Mouse (Mus musculus) bone marrow, adult 2 months (tissue): ENCODE measurements around the gene Cldn22. TPM values are rescaled to one million over a fixed set of nuclear protein-coding genes. Genes with fewer than 3 reads are reported as not detected.
"Not testable (repeated sequence)": the region's sequence is repeated elsewhere in the genome, so short reads cannot be mapped to it uniquely, and the experiment has no call there.

Experiments
- H3K27ac ChIP-seq: fragments of 200-500 bp; 2 replicates; pipeline ENCODE4 v1.5.1; 2012; ENCODE audit warnings: low read depth, mild to moderate bottlenecking, control low read depth, inconsistent platforms, low read length; ENCODE audit not compliant: control insufficient read depth, poor library complexity, insufficient read depth
- H3K4me1 ChIP-seq: fragments of 200-500 bp; 2 replicates; pipeline ENCODE4 v1.6.1; 2011; ENCODE audit warnings: low read length; ENCODE audit not compliant: control insufficient read depth, insufficient read depth
- H3K4me3 ChIP-seq: fragments of 200-500 bp; replicated peaks from 2 replicates; pipeline ENCODE3; 2011; ENCODE audit warnings: mild to moderate bottlenecking, low read depth, low read length, control low read depth; ENCODE audit not compliant: control insufficient read depth
- CTCF ChIP-seq: fragments of 200-500 bp; IDR thresholded peaks from 2 replicates; pipeline ENCODE4 v1.5.1; 2011; ENCODE audit warnings: low read length, control low read depth; ENCODE audit not compliant: control insufficient read depth, insufficient read depth
- POLR2A ChIP-seq: fragments of 200-500 bp; IDR thresholded peaks from 2 replicates; pipeline ENCODE4 v1.6.1; 2011; ENCODE audit warnings: low read depth, mild to moderate bottlenecking, control low read depth, low read length, borderline replicate concordance; ENCODE audit not compliant: control insufficient read depth
- WGBS: fragments of 180-500 bp; shearing (Covaris S2); methylation state at CpG from one replicate; pipeline ENCODE4 v1.1.7; 2018; 5-methylcytosine and 5-hydroxymethylcytosine counted together
- polyA plus RNA-seq: library from polyadenylated mRNA; stranded (reverse); fragments of >200 nt; gene quantifications from 2 replicates; pipeline ENCODE4 v1.2.4, GENCODE M21; 2011; ENCODE audit warnings: low replicate concordance; ENCODE audit not compliant: missing spikeins, insufficient read depth, insufficient read length

Gene Cldn22
- polyA plus RNA-seq, 1 experiment = not detected

DNA sequence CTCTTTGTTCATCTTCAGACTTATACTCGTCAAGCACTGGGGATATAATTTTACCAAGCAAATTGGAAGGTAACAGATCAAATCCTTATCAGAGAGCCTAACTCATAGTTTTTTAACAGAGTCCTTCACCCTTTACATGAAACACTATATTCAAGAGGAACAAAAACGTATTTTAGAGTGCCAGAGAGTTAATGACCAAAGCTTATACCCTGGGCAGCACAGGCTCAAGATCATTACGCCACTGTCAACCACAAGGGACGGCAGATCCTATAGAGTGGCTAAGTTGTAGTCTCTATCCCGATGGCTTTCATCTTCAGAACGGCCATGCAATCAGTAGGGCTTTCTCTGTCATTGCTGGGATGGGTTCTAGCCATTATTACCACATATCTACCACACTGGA, 2.4 kb upstream of the Cldn22 start, which contains the start of gene Cldn24:
Cldn24 (plus strand) TSS at position 301 of the 400 bp plus-strand sequence.
- TF ChIP-seq POLR2A = no peak
- no peak for TF ChIP-seq CTCF
- H3K4me1 ChIP-seq = no peaks in the 10 kb centered on the region
- H3K27ac ChIP-seq = no peak within 1 kb of the TSS
- no peak within 1 kb of the TSS for H3K4me3 ChIP-seq
- 74% methylated on average over 6 of the region's 6 CpGs for WGBS

- WGBS = 58% methylated on average over 7 of the region's 9 CpGs
Observed at GRCm38 (mm10) chr8:47822541-47822940, 1.7 kb upstream of the Cldn22 start.

DNA sequence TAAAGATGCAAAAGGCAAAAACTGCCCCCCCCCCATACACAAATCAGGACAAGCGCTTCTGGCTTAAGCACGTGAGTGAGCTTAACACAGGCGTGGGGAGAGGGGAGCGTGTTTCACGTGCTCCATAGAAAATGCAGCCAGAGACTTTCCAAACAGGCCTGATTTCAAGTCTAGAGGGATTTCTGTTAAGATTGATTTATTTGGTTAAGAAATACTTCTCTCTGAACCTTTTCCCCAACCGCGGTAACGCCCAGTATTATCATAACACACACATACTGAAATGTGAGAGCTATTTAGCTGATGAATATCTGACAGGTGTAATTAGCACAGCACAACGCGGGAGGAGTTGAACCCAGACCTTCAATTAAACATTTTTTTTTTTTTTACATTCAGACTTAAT, 505 bp upstream of the Cldn22 start:
- Histone ChIP-seq H3K4me3 (no peak overlapping the region), H3K4me1 (no peaks in the 10 kb centered on the region), H3K27ac (no peak overlapping the region)
- 87% methylated on average over 10 of the region's 10 CpGs for WGBS
- TF ChIP-seq POLR2A = no peak

More at GRCm38 (mm10) chr8:47822541-47822940, 1.7 kb upstream of the Cldn22 start:
- H3K4me3 ChIP-seq, H3K4me1 ChIP-seq, H3K27ac ChIP-seq: not testable (repeated sequence)

- 76% methylated on average over 5 of the region's 5 CpGs for WGBS
- no peak overlapping the region for H3K4me3 ChIP-seq
- H3K27ac ChIP-seq = no peak overlapping the region
- H3K4me1 ChIP-seq = no peaks in the 10 kb centered on the region
- no peak for TF ChIP-seq POLR2A
- no peak for TF ChIP-seq CTCF
Observed at GRCm38 (mm10) chr8:47825596-47825995, 1.3 kb downstream of the Cldn22 start.

DNA sequence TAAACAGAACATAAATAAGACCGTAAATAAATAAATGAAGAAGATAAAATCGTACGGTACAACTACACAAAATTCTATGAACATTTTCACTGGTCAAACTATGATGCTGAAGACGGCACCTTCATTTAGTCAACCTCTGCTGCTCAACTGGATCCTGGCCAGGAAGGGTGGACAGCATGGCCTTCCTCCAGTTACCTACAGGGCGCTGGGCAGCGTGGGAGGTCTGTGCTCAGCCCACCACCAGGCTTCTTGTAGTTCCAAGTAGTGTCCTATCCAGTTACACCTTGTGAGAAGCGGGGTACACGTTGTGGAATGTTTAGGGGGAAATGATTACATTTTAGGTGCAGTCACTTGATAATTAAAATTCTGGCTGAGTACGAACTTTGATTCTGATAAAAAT, 2.6 kb downstream of the Cldn22 start:
- Histone ChIP-seq H3K4me3 (no peak overlapping the region), H3K27ac (no peak overlapping the region), H3K4me1 (no peaks in the 10 kb centered on the region)
- WGBS = 87% methylated on average over 9 of the region's 9 CpGs
- TF ChIP-seq CTCF = no peak
- TF ChIP-seq POLR2A = no peak

GRCm38 (mm10) chr8:47832616-47833015, 8.3 kb downstream of the Cldn22 start:
- Histone ChIP-seq H3K27ac (no peak overlapping the region), H3K4me3 (no peak overlapping the region), H3K4me1 (no peaks in the 10 kb centered on the region)
- 69% methylated on average over 6 of the region's 6 CpGs for WGBS
- TF ChIP-seq POLR2A (no peak), CTCF (no peak)

GRCm38 (mm10) chr8:47833944-47834343, 9.7 kb downstream of the Cldn22 start:
- Histone ChIP-seq H3K4me3 (no peak overlapping the region), H3K27ac (no peak overlapping the region), H3K4me1 (no peaks in the 10 kb centered on the region)
- WGBS = 44% methylated on average over 1 of the region's 1 CpGs
- no peak for TF ChIP-seq CTCF
- TF ChIP-seq POLR2A = no peak

DNA sequence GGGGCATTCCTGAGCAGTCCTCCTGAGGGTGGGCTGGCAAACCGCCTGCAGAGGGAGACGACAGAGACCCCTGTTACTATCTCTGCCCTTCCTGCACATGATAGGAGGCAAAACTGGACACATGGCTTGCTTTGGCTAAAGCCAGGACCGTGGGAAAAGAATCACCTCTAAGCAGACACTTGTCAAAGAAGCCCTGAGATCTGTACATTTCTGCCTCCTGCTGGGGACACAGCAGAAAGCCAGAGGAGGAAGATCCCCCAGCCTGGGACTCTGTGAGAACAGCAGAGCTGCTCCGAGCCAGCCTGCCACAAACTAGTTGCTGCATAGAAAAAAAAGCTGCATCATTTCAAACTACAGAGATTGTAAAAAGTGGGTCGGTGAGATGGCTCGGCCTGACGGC, 18.8 kb downstream of the Cldn22 start:
- TF ChIP-seq POLR2A (no peak), CTCF (no peak)
- 85% methylated on average over 7 of the region's 7 CpGs for WGBS

GRCm38 (mm10) chr8:47843651-47844050, 19.4 kb downstream of the Cldn22 start:
- WGBS = 88% methylated on average over 10 of the region's 10 CpGs
- H3K4me3 ChIP-seq = no peak overlapping the region
- no peak overlapping the region for H3K27ac ChIP-seq
- no peak for TF ChIP-seq CTCF
- TF ChIP-seq POLR2A = no peak
- H3K4me1 ChIP-seq = no peaks in the 10 kb centered on the region

More for the DNA sequence above, 18.8 kb downstream of the Cldn22 start:
- H3K4me3 ChIP-seq = no peak overlapping the region
- H3K4me1 ChIP-seq = no peaks in the 10 kb centered on the region
- no peak overlapping the region for H3K27ac ChIP-seq

DNA sequence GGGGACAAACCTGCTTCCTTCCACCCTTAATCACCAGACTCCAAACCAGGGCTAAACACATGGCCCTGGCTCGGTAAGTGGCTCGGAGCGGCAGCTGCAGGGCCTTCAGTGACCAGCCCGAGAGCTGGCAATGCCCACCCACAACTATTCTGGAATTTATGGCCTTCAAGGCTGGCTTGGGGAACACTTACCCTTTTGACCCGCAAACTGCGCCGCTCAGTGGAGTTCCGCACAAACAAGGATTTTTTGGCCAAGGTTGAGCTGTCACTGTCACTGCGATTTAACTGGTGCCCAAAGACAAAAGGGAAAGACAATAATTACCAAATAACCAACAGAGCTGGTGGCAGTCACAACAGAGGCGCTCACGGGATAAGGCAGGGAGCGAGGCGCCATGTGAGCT, 21.7 kb downstream of the Cldn22 start:
- Histone ChIP-seq H3K4me3 (no peak overlapping the region), H3K27ac (no peak overlapping the region), H3K4me1 (no peaks in the 10 kb centered on the region; the same call in 1 of the 2 replicates)
- TF ChIP-seq POLR2A = no peak
- no peak for TF ChIP-seq CTCF
- 88% methylated on average over 13 of the region's 13 CpGs for WGBS
